Mouse (Mus musculus) layer of hippocampus, postnatal 36 days (tissue): ENCODE data around the gene Tmcc3. TPM values are rescaled to one million over a fixed set of nuclear protein-coding genes. Genes with fewer than 3 reads are reported as not detected.
A peak's percentile ranks its signal among the peaks of the same experiment; 100 is the strongest.

Experiments
- DNase-seq, 2 experiments: peaks; one replicate each; pipeline ENCODE4 v3.0.0; 2022
- total RNA-seq, 2 experiments: library from RNA; stranded (reverse); gene quantifications; 2 replicates each; pipeline ENCODE4 v1.2.3; 2021

Tmcc3 gene
- total RNA-seq, 2 experiments from 2014 or later = 45.8 to 46.6 TPM

GRCm38 (mm10) chr10:94474185-94474584, 162.4 kb downstream of the Tmcc3 start:
- no peak for DNase-seq

- DNase-seq = no peak
Observed at GRCm38 (mm10) chr10:94477366-94478225, 165.8 kb downstream of the Tmcc3 start.

- no peak for DNase-seq
Observed at GRCm38 (mm10) chr10:94479646-94480045, 167.9 kb downstream of the Tmcc3 start.

GRCm38 (mm10) chr10:94480380-94481101, 168.8 kb downstream of the Tmcc3 start:
- DNase-seq = peak in 1 of 2 experiments; percentile 22

GRCm38 (mm10) chr10:94481613-94482012, 169.9 kb downstream of the Tmcc3 start:
- DNase-seq = no peak

GRCm38 (mm10) chr10:94486179-94486578, 174.4 kb downstream of the Tmcc3 start:
- no peak for DNase-seq

- no peak for DNase-seq
Observed at GRCm38 (mm10) chr10:94489509-94489908, 177.8 kb downstream of the Tmcc3 start.

GRCm38 (mm10) chr10:94491006-94491405, 179.3 kb downstream of the Tmcc3 start:
- no peak for DNase-seq

GRCm38 (mm10) chr10:94494403-94494846, 182.7 kb downstream of the Tmcc3 start:
- DNase-seq = peak; percentile 38 to 59

GRCm38 (mm10) chr10:94495496-94496235, 183.9 kb downstream of the Tmcc3 start:
- no peak for DNase-seq

- DNase-seq = no peak
Observed at GRCm38 (mm10) chr10:94496826-94497440, 185.2 kb downstream of the Tmcc3 start.

GRCm38 (mm10) chr10:94500210-94500876, 188.6 kb downstream of the Tmcc3 start:
- DNase-seq = no peak

- no peak for DNase-seq
Observed at GRCm38 (mm10) chr10:94500877-94501273, 189.1 kb downstream of the Tmcc3 start.

- no peak for DNase-seq
Observed at GRCm38 (mm10) chr10:94501796-94502195, 190.0 kb downstream of the Tmcc3 start.

- DNase-seq = no peak
Observed at GRCm38 (mm10) chr10:94505248-94505772, 193.6 kb downstream of the Tmcc3 start.

- no peak for DNase-seq
Observed at GRCm38 (mm10) chr10:94508863-94509262, 197.1 kb downstream of the Tmcc3 start.

- DNase-seq = no peak
Observed at GRCm38 (mm10) chr10:94512771-94513170, 201.0 kb downstream of the Tmcc3 start.

GRCm38 (mm10) chr10:94514091-94514505, 202.3 kb downstream of the Tmcc3 start:
- DNase-seq = no peak

- DNase-seq = peak; percentile 71 to 74
Observed at GRCm38 (mm10) chr10:94514506-94515178, 202.9 kb downstream of the Tmcc3 start.

GRCm38 (mm10) chr10:94515179-94515545, 203.4 kb downstream of the Tmcc3 start:
- peak in 1 of 2 experiments; percentile 69 for DNase-seq

- no peak for DNase-seq
Observed at GRCm38 (mm10) chr10:94515583-94515982, 203.8 kb downstream of the Tmcc3 start.
